Mouse (Mus musculus) myocyte (in vitro differentiated cells): Measurements from ENCODE around the gene Bicd2. TPM values are rescaled to one million over a fixed set of nuclear protein-coding genes. Genes with fewer than 3 reads are reported as not detected.
A peak's percentile ranks its signal among the peaks of the same experiment; 100 is the strongest.

Source experiments
- H3K27me3 ChIP-seq: one replicate; pipeline ENCODE4 v1.6.1; 2011; ENCODE audit not compliant: control insufficient read depth, insufficient read depth, insufficient read length
- H3K36me3 ChIP-seq: one replicate; pipeline ENCODE4 v1.6.1; 2011; ENCODE audit not compliant: control insufficient read depth, insufficient read depth
- H3K4me2 ChIP-seq: one replicate; pipeline ENCODE4 v1.6.1; 2011; ENCODE audit warnings: low read depth, control low read depth
- H3K4me3 ChIP-seq: one replicate; pipeline ENCODE4 v1.5.1; 2011; ENCODE audit warnings: mild to moderate bottlenecking, control low read depth, moderate library complexity
- H3K79me2 ChIP-seq: one replicate; pipeline ENCODE4 v1.6.1; 2011; ENCODE audit not compliant: control insufficient read depth, insufficient read depth
- H3ac ChIP-seq: one replicate; pipeline ENCODE4 v1.6.1; 2011; ENCODE audit not compliant: control insufficient read depth, insufficient read length
- CEBPB ChIP-seq: IDR thresholded peaks from 2 replicates; pipeline ENCODE4 v1.6.1; 2011; ENCODE audit warnings: mild to moderate bottlenecking, moderate library complexity; ENCODE audit not compliant: poor library complexity, insufficient read depth, severe bottlenecking
- E2F4 ChIP-seq: IDR thresholded peaks from one replicate; pipeline ENCODE4 v1.6.1; 2011; ENCODE audit warnings: mild to moderate bottlenecking, control low read depth, moderate library complexity; ENCODE audit not compliant: insufficient read depth
- MAX ChIP-seq: IDR thresholded peaks from one replicate; pipeline ENCODE4 v1.6.1; 2011; ENCODE audit warnings: low read depth, mild to moderate bottlenecking, control low read depth
- MYOD1 ChIP-seq, 3 experiments: IDR thresholded peaks; one replicate each; pipeline ENCODE4 v1.6.1; 2011; ENCODE audit warnings: control low read depth in 2 of 3, low read depth in 2 of 3, mild to moderate bottlenecking in 2 of 3, moderate library complexity in 1 of 3; ENCODE audit not compliant: insufficient read length in 2 of 3, control insufficient read depth in 1 of 3
- MYOG ChIP-seq, 3 experiments: IDR thresholded peaks; one replicate each; pipeline ENCODE4 v1.6.1; 2011; ENCODE audit warnings: control low read depth in 2 of 3, low read depth in 2 of 3, mild to moderate bottlenecking in 2 of 3; ENCODE audit not compliant: insufficient read length in 2 of 3, control insufficient read depth in 1 of 3, insufficient read depth in 1 of 3
- POLR2A ChIP-seq: IDR thresholded peaks from one replicate; pipeline ENCODE4 v1.6.1; 2011; ENCODE audit warnings: low read depth, mild to moderate bottlenecking, control low read depth, moderate library complexity; ENCODE audit not compliant: insufficient read length
- POLR2AphosphoS2 ChIP-seq: IDR thresholded peaks from one replicate; pipeline ENCODE4 v1.6.1; 2011; ENCODE audit warnings: low read depth, control low read depth; ENCODE audit not compliant: insufficient read length
- REST ChIP-seq: IDR thresholded peaks from one replicate; pipeline ENCODE4 v1.6.1; 2011; ENCODE audit warnings: mild to moderate bottlenecking, control low read depth, moderate library complexity; ENCODE audit not compliant: insufficient read depth, insufficient read length
- SRF ChIP-seq: IDR thresholded peaks from one replicate; pipeline ENCODE4 v1.6.1; 2011; ENCODE audit warnings: low read depth; ENCODE audit not compliant: control insufficient read depth, insufficient read length
- TCF12 ChIP-seq: IDR thresholded peaks from one replicate; pipeline ENCODE4 v1.6.1; 2011; ENCODE audit warnings: mild to moderate bottlenecking, control low read depth; ENCODE audit not compliant: poor library complexity, insufficient read depth, severe bottlenecking
- TCF3 ChIP-seq: IDR thresholded peaks from one replicate; pipeline ENCODE4 v1.6.1; 2011; ENCODE audit warnings: low read depth, control low read depth; ENCODE audit not compliant: insufficient read length
- USF1 ChIP-seq: IDR thresholded peaks from one replicate; pipeline ENCODE4 v1.6.1; 2011; ENCODE audit warnings: low read depth, mild to moderate bottlenecking, control low read depth, moderate library complexity
- polyA plus RNA-seq: library from polyadenylated mRNA; unstranded; fragments of >200 nt; fragmentation: generic; extraction: Trizol; gene quantifications from one replicate; pipeline ENCODE4 v1.2.1, GENCODE M21; 2012; ENCODE audit warnings: missing spikeins

Gene Bicd2
- polyA plus RNA-seq, 1 experiment, result 94.9 TPM

- Histone ChIP-seq H3K4me3 (no peak overlapping the region), H3ac (no peak overlapping the region), H3K79me2 (peaks cover 5% of the 10 kb centered on the region), H3K27me3 (no peaks in the 10 kb centered on the region), H3K36me3 (peaks cover 11% of the 10 kb centered on the region), H3K4me2 (peak overlapping the region; percentile 25)
- TF ChIP-seq POLR2AphosphoS2, result no peak
- no peak for TF ChIP-seq MAX
- TF ChIP-seq E2F4, result no peak
- TF ChIP-seq USF1, result no peak
- TF ChIP-seq MYOD1 (IDR thresholded peaks at IDR 0.05; ENCODE audit: control insufficient read depth in 1 of 3, insufficient read length in 2 of 3, low read depth in 2 of 3), result no peak
- TF ChIP-seq MYOG (IDR thresholded peaks at IDR 0.05; ENCODE audit: control insufficient read depth in 1 of 3, insufficient read depth in 1 of 3, insufficient read length in 2 of 3, low read depth in 2 of 3), result no peak
- no peak for TF ChIP-seq POLR2A
Measured at GRCm38 (mm10) chr13:49298514-49299381, 42.6 kb upstream of the Bicd2 start.

GRCm38 (mm10) chr13:49300771-49301170 lies 40.6 kb upstream of the Bicd2 start:
- TF ChIP-seq SRF (no peak), CEBPB (no peak), USF1 (no peak), POLR2AphosphoS2 (no peak), POLR2A (no peak), MAX (no peak), MYOD1 (IDR thresholded peaks at IDR 0.05; ENCODE audit: control insufficient read depth in 1 of 3, insufficient read length in 2 of 3, low read depth in 2 of 3) (no peak), MYOG (IDR thresholded peaks at IDR 0.05; ENCODE audit: control insufficient read depth in 1 of 3, insufficient read depth in 1 of 3, insufficient read length in 2 of 3, low read depth in 2 of 3) (no peak), TCF3 (no peak), E2F4 (no peak), TCF12 (no peak), REST (no peak)
- H3K36me3 ChIP-seq, result peaks cover 7% of the 10 kb centered on the region

GRCm38 (mm10) chr13:49306771-49307310 lies 34.5 kb upstream of the Bicd2 start:
- Histone ChIP-seq H3K4me3 (no peak overlapping the region), H3K79me2 (no peaks in the 10 kb centered on the region), H3K4me2 (no peak overlapping the region), H3K27me3 (no peaks in the 10 kb centered on the region), H3K36me3 (peaks cover 17% of the 10 kb centered on the region), H3ac (no peak overlapping the region)
- TF ChIP-seq E2F4 (no peak), TCF3 (no peak), SRF (no peak), MAX (no peak), REST (no peak), CEBPB (no peak), USF1 (no peak), POLR2AphosphoS2 (no peak), POLR2A (no peak), MYOD1 (IDR thresholded peaks at IDR 0.05; ENCODE audit: control insufficient read depth in 1 of 3, insufficient read length in 2 of 3, low read depth in 2 of 3) (no peak), TCF12 (no peak)

More at GRCm38 (mm10) chr13:49300771-49301170, 40.6 kb upstream of the Bicd2 start:
- H3K27me3 ChIP-seq, result no peaks in the 10 kb centered on the region
- no peak overlapping the region for H3ac ChIP-seq
- peaks cover 5% of the 10 kb centered on the region for H3K79me2 ChIP-seq
- H3K4me2 ChIP-seq, result peak overlapping the region; percentile 3
- no peak overlapping the region for H3K4me3 ChIP-seq

GRCm38 (mm10) chr13:49307311-49307969 lies 33.9 kb upstream of the Bicd2 start:
- no peaks in the 10 kb centered on the region for H3K79me2 ChIP-seq
- H3K4me2 ChIP-seq, result no peak overlapping the region
- no peak overlapping the region for H3ac ChIP-seq
- TF ChIP-seq TCF3, result no peak
- TF ChIP-seq TCF12, result no peak
- TF ChIP-seq POLR2AphosphoS2, result no peak
- TF ChIP-seq MAX, result no peak
- no peak for TF ChIP-seq MYOD1 (IDR thresholded peaks at IDR 0.05; ENCODE audit: control insufficient read depth in 1 of 3, insufficient read length in 2 of 3, low read depth in 2 of 3)
- TF ChIP-seq USF1, result peak; percentile 4
- no peak for TF ChIP-seq SRF
- no peak for TF ChIP-seq POLR2A
- H3K36me3 ChIP-seq, result peaks cover 22% of the 10 kb centered on the region
- H3K27me3 ChIP-seq, result no peaks in the 10 kb centered on the region
- H3K4me3 ChIP-seq, result no peak overlapping the region
